Mouse (Mus musculus) left cerebral cortex, adult 18-20 months (tissue): ENCODE data around the gene Lrr1. TPM values are rescaled to one million over a fixed set of nuclear protein-coding genes. Genes with fewer than 3 reads are reported as not detected.

Experiments
- microRNA-seq, 2 experiments: library from miRNA; unstranded; fragments of <30 nt; microRNA quantifications; one replicate each; pipeline ENCODE4 v1.2.0; 2021
- total RNA-seq, 2 experiments: library from RNA; stranded (reverse); gene quantifications; 2 replicates each; pipeline ENCODE4 v1.2.3; 2021

Lrr1 gene
- total RNA-seq, 2 experiments from 2014 or later = not detected

Small RNA genes lying within 50 kb of the gene (microRNA-seq; reads per million reads assigned to microRNA genes)
- gene Gm47287 = 0 reads per million in 2 experiments
- 1.2 to 4.7 reads per million in 2 experiments for gene Gm47295

Other genes starting within 250 kb of the Lrr1 start
- 1,000 to 10,000 TPM; 1,243 to 1,256 TPM for gene Rps29, start 9.6 kb upstream of the Lrr1 start, total RNA-seq
- gene Rpl36al, start 15.3 kb downstream of the Lrr1 start, total RNA-seq = 100 to 1,000 TPM; 186 to 205 TPM
- 10 to 100 TPM; 28.4 to 31.7 TPM for gene Mgat2, start 15.3 kb downstream of the Lrr1 start, total RNA-seq
- 1 to 10 TPM; 4.3 to 5.4 TPM for gene Gm49383, start 28.3 kb downstream of the Lrr1 start, total RNA-seq
- gene Dnaaf2, start 29.6 kb downstream of the Lrr1 start, total RNA-seq = 1 to 10 TPM; 1.4 to 1.8 TPM
- 1 to 10 TPM; 3.3 to 4.1 TPM for gene Gm49384, start 35.5 kb downstream of the Lrr1 start, total RNA-seq
- gene Pole2, start 59.4 kb downstream of the Lrr1 start, total RNA-seq = under 1 TPM; 0.21 to 0.56 TPM
- 10 to 100 TPM; 22.6 to 23.5 TPM for gene Klhdc1, start 72.4 kb downstream of the Lrr1 start, total RNA-seq
- 100 to 1,000 TPM; 143 to 148 TPM for gene Klhdc2, start 127.9 kb downstream of the Lrr1 start, total RNA-seq
- gene Nemf, start 188.4 kb downstream of the Lrr1 start, total RNA-seq = 10 to 100 TPM; 47.3 to 49.0 TPM
- 10 to 100 TPM; 56.6 to 57.9 TPM for gene Arf6, start 203.3 kb downstream of the Lrr1 start, total RNA-seq
- under 1 TPM; 0.65 to 0.80 TPM for gene Gm9887, start 203.6 kb downstream of the Lrr1 start, total RNA-seq